Mouse (Mus musculus) lung, postnatal 0 days (tissue): ENCODE measurements around the gene Gm5617.

Experiments
- CTCF ChIP-seq: IDR thresholded peaks from 2 replicates; pipeline ENCODE4 v1.5.1; 2016; ENCODE audit warnings: antibody characterized with exemption, mild to moderate bottlenecking
- EP300 ChIP-seq: IDR thresholded peaks from 2 replicates; pipeline ENCODE4 v1.6.1; 2016; ENCODE audit warnings: antibody characterized with exemption, mild to moderate bottlenecking, control low read depth

DNA sequence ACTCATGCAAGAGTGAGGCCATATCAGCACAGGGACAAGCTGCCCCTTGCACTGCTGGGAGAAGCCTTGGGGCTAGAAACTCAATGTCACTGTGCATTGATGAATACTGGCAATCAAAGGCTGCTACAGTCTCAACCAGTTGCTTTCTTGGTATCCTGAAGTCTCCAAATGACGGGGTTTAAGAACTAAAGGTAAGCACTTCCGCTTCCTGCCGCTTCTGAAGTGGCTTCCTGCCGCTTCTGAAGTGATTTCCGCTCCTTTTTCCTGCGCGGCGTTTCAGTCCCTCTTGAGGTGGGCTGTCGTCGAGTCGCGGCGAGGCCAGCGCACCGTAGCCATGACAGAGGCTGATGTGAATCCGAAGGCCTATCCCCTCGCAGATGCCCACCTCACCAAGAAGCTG is 45.2 kb upstream of the Gm5617 start:
- TF ChIP-seq CTCF (no peak), EP300 (no peak)
